Mouse (Mus musculus) frontal cortex, postnatal 25 days (tissue): ENCODE measurements around the gene Bsph1.
"Not testable (repeated sequence)": the region's sequence is repeated elsewhere in the genome, so short reads cannot be mapped to it uniquely, and the experiment has no call there.

Source experiments
- DNase-seq, 2 experiments: peaks; one replicate each; pipeline ENCODE4 v3.0.0; 2022; ENCODE audit warnings: low spot score in 2 of 2

Gene Bsph1

GRCm38 (mm10) chr7:13450541-13450940 is at the start of gene Bsph1:
TSS of gene Bsph1 (plus strand) at chr7:13450841.
- DNase-seq, result not testable (repeated sequence)

GRCm38 (mm10) chr7:13511539-13511938 is 60.9 kb downstream of the Bsph1 start:
- DNase-seq, result peak; percentile 2 to 5
